Mouse (Mus musculus): ENCODE measurements around the gene Afmid.

Gene Afmid

DNA sequence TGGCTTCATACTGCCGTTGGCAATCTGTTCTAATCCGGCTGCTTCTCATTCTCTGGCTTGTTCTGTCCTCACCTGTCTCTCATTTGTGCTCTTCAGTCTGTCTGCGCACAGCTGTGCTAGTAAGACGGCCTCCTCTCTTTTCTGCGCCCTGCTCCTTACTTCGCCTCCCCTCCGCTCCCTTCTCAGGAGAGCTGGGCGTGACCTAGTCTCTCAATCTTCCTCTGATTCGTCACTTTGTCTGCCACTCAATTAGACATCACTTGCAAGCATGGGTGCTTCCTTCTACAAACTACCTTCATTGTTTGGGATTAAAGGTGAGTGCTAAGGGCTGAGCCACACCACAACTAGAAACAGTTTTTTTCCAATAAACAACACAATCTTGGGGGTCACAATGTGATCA lies 28.5 kb downstream of the Afmid start:
- DNase-seq = no peak

DNA sequence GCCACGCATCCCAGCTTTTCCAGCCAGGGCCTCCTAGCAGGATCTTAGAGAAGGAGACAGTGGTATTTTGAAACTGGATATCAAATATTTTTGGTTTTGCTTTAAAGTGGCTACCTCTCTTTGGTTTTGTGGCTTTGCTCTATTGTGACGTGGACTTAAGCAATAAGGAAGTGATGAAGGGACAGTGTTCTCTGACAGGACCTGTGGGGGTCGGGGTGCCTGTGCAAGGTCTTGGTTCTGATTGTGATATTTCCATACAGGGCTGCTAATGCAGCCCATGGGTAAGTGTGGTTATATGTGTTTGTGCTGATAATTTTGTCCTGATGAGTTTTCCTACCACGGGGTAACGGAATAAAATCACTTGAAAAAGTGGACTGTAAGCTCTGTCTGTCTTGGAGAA lies 29.6 kb downstream of the Afmid start:
- DNase-seq = no peak

DNA sequence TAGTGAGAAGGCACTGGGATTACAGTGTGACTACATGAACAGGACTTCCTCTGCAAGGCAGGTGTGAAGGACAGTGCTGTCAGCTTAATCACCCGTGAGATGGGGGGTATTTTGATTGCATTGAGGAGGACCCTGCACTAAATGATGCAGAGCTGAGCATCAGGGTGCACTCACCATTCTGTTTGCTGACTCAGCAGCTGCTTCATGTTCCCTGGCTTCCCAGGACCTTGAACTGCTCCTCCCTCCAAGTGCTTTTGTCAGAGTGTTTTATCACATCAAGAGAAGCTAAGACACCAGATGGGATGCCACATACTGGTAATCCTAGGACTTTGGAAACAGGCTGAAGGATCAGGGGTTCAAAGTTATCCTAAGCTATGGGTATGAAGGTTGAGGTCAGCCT lies 30.3 kb downstream of the Afmid start:
- no peak for DNase-seq

DNA sequence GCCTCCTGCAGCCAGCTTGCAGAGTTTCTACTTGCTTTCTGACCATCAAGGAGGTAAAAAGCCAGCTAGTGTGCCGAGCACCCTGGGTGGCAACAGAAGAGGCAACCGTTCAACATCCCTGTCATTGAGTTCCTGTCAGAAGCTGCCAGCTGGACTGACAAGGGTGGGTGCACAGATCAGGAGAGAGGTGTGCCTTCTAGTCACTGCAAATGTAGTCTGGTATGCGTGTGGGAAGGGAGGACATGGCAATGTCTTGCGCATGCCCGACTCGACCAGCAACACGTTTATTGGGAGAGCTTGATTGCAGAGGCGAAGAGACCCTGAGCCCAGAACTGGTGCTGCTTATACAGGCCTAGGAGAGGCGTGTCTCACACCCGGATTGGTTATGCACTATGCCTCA lies 31.7 kb downstream of the Afmid start:
- DNase-seq = no peak

DNA sequence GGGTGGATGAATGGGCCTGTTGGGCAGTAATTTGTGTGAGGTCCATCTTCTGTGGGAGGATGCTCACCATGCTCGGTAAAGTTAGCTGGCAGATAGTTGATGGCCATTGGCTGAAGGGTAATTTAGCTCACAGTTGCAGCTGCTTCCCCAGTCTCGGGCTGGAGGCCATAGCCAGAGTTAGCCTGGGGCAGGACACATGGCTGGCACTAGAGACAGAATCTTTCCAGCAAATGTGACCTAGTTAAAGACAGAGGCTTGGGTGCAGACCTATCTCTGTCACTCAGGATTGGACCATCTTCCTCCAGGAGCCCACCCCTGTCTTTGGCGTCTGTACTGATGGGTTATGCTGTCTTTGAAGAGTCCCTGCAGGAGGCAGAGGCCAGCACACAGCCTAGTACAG lies 32.7 kb downstream of the Afmid start:
- no peak for DNase-seq

DNA sequence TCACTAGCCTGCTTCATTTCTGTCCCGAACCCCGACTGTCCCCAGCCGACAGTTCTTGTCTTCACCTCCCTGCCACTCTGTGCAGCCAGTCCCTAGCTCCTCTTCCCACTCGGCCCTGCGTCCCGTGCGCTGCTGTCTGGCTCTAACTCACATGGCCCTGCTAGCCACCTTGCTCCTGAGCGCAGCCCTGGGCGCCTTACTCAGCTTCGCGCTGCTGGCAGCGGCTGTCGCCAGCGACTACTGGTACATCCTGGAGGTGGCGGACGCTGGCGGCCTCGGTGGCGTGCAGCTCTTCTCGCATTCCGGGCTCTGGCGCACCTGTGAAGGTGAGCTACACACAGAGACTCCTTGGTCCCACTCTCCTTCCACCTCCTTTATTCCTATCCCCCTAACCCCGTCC lies 34.9 kb downstream of the Afmid start, which contains the start of gene Tmem235:
TSS of gene Tmem235 (plus strand) at position 152 of the 400 bp plus-strand sequence.
- DNase-seq = no peak

DNA sequence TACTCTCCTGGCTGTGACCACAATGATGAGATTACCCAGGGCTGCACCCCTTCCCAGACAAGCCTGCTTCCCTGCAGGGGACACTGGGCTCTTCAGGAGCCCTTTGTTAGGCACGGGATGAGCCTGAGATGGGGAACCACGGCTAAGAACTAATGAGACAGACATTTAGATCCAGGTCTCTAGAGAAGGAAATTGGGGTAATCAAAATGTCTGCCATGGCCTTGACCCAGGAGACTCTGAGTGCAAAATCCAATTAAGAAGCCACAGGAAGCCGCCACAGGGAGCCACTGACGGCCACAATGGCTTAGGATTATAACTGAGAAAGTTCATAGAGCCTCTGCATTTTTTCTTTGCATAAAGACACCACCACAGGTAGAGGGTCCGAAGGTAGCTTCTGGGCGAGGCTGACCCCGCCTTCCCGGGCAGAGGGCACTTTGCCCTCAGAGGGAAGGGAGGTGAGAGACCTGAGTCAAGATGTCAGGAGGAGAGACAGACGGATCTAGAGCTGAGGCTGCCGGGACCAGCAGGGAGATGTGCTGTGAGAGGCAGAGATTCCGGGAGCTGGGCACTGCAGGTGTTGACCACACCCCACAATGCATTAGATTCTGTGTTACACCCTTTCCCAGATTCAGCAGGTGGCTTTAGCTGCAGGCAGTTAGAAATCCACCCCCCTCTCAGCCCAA lies 37.6 kb downstream of the Afmid start:
- DNase-seq = peak; percentile 67 to 78

DNA sequence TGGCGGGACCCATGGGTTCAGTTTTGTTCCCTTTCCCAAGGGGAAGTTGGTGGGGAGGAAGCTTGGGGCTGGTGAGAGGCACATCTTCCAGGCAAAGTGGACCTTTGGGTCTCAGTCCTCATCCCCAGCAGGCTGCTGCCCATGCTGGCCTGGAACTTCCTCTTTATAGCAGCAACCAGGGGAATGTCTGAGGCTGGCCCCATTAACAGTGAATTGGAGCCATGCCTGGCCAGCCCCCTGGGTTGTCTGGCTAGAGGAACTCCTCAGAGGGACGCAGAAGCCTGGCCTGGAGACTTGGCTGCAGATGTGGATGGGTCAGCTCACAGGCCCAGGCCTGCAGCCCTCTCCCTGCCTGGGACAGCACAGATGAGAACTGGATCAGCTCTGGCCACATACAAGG lies 39.1 kb downstream of the Afmid start:
- DNase-seq = no peak

DNA sequence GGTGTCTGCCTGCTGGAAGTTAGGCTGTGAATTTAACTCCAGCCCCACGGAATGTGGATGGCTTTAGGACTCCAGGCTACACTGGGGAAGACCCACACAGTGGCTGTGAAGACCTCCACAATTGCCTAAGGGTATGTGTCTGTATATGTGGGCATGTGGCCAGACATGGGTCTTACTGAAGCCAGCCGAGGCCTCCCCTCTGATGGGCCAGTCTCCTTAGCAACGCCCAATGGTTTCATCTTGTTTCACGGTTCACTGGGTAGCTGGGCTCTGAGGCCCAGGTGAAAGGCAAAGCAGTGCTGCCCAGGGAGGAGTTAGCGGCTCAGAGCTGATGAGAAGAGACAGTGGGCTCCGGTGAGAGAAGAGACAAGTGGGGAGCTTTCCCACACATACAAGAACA lies 40.3 kb downstream of the Afmid start:
- peak; percentile 60 to 64 for DNase-seq

DNA sequence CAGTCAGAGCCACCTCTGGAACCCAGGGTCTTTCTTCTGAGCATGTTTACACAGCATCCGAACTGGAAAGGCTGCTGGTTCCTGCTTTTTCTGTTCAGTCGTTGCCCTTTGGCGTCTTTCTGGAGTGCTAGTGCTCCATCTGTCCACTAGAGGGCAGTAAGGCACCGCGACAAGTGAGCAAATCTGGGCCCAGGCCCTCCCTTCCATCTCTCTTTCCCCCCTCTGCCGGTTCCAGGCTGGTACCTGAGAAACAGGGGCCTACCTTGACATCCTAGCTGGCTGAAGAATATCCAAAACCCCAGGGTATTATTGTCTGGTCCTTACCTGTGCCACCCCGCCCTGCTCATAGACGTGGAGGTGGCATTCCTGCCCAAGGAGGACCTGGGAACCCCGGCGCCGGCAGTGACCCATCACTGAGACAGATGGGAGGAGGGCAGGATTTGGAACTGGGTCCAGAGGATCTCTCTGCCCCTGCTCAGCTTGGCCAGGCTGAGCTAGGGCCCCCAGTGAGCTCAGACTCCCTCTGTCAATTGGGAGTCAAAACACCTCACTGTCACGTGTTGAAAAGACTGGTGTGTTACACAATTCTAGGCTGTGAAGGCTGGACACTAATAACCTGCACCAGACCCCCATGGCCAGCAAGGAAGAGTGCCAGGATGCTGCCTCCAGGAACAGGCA lies 45.1 kb downstream of the Afmid start:
- peak; percentile 74 to 80 for DNase-seq

DNA sequence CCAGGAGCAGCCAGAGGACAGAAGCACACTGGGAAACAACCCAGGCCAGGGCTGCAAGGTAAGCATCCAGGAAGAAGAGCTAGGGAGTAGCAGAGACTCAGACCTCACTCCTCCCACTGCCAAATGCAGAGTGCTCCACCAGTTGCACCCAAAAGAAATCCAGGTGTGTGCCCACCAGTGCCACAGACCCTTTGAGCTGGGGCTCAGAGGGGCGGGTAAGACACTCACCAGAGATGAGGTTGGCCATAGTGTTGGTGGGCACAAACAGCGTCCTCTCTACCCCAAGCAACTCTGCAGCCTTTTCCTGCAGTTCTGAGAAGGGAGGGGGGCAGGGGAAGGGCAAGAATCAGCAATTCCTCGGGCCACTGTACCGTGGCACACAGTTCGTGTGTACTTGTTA lies 45.7 kb downstream of the Afmid start:
- no peak for DNase-seq

DNA sequence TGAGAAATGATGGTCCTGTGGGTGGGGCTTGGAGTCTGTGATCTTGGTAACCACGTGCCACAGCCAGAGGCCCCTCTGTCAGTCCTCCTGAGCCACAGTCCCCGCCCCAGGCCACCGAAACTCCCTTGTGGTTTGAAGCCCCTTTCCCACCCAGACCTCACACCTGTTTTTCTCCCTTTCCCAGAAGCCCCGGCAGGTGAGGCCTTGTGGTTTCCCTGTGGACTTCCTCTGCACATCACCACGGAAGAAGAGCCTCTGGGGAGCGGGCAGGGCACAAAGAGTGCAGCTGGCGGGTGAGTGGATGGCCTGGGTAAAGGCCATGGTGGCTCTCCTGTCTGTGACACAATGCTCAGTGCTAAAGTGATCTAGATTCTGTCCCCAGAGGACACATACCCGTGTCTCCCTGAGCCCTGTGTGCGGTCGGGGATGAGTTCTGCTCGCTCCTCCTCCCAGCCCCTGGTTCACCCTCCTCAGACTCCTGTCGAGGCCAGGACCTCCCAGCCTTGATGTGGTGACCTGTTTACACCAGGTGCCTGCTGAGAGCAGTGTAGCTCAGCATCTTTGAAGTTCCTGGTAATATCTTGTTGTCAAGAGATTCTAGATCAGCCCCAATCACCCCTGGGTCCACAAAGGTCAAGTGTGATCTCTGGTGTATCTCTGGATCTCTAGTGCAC lies 46.3 kb downstream of the Afmid start:
- no peak for DNase-seq

DNA sequence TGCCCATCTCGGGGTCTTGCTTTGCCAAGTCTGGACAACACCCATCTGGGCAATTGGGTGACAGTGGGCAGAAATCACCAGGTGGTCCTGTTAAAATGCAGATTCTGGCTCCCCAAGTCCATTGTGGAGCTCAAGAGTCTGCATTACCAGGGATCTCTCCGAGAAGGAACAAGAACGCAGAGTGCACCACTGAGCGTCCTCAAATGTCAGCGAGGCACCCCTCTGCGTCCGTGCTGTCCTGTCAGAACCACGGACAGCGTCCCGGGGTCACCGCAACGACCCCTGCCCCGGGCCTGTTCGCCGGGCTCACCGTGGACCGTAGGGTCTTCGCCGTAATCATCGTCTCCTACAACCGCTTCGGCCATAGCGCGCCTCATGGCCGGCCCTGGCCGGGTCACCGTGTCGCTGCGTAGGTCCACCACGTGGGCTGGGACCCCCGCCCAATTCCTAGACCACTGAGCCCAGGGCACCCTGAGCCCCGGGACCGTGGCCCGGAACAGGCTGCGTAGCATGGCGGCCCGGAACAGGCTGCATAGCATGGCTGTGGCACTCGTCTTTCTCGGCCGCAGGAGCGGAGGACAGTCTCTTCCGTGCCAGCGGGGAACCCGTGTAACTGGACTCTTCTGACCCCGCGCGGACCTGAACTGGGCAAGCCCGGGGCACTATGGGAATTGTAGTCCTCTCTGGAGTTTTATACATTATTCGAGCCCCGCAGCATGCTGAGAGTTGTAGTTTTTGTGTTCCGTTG lies 47.3 kb downstream of the Afmid start, which contains the start of gene Tha1:
TSS of gene Tha1 (minus strand) at position 621 of the 748 bp plus-strand sequence.
- peak; percentile 91 to 92 for DNase-seq

DNA sequence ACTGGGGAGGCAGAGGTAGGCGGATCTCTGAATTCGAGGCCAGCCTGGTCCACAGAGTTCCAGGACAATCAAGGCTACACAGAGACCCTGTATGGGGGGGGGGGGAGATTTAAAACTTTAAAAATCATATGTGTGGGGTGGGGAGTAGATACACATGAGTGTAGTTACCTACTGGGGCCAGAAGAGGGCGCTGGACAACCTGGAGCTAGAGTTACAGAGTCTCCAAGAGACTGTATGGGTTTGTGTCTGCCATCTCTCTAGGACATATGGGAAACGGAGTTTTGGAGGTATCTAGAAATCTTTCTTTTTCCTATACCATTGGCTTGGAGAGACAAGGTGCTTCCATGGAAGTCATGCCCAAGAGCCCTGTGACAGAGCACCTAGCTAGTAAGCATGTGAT lies 48.7 kb downstream of the Afmid start:
- DNase-seq = peak in 1 of 2 experiments; percentile 48

DNA sequence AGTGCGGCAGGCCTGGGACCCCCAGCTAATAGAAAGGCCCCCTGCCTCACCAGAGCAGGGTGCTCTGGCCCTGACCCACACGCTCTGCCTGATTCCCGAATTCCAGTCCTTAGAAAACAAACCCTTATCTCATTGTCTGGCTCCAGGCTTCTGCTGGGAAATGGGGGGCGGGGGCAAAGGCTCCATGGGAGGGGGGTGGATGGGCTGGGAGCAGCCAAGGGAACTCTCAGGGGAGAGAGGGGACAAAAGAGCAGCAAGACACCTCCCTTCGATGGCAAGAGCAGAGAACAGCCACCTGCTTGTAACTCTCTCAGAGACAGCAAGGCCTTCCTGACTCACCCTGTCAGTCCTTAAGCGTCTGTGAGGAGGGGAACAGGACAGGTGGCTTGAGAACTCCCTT lies 50.0 kb downstream of the Afmid start:
- no peak for DNase-seq

DNA sequence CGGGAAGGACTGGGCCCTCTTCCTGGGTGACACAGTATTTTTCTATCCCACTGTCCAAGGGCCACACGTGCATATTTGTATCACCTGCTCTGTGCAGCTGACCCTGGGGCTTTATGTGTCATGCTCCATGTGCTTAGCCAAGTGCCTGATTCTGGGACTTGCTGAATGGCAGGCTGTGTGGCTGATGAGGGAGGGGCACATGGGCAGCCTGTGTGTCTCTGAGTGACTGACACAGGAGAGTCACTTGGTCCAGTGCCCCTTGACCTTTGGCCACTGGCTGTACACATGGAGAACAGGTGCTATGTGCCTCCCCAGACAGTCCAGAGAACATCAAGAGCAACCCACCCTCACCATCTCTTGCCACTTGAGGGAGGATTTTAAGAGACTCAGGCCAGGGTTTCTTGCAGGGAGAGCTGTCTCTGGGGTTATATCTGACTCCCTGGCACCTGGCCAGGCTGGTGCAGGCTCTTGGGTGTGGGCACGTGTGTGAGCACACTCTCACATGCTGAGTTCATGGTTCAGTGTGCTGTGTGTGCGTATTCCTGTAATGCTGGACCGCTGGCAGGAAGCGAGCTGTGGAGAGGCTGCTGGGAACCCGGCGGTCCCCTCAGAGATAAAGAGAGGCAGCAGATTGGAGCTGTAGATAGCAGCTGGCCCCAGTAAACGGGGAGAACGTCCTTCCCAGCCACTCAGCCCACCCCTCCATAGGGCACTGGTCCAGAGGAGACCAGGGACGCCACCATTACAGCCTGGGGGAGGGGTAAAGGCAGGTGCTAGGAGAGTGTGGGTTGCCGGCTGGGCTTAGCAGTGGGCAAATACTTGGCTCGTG lies 52.4 kb downstream of the Afmid start:
- DNase-seq = peak; percentile 42 to 67

DNA sequence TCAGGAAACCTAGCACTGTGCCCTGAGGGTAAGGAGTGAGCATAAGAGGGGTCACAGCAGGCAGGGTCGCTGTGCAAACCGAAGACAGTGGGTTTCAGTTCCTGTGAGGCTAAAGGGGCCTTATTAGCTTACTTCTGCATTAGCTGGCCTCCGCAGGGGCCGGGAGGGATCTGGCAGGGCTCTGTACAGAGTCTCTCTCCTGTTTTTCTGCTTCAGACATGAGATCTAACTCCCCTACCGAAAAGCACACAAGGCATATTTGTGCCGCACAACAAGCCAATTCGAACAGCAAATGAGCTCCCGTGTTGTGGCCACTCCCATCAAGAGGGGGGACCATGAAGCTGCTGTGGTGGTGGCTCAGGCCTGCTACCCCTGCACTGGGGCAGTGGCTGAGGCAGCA lies 53.2 kb downstream of the Afmid start:
- DNase-seq = no peak

DNA sequence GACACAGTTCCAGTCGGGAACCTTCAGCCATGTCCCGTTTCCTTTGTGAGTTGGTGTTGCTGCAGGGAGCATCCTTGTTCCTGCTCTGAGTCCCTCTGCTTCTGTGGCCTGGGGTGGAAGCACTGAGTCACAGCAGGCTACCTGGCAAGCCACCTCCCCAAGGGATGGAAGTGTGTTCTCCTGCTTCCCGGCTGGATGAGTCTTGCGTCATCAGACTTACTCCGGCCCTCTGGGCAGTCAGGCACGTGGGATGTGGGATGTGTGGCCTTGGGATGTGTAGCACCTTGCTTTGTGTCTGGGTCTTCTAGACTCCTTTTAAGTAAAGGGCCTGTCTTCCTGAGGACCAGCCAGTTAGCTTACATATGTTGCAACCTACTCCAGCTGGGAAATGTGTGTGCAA lies 54.0 kb downstream of the Afmid start:
- no peak for DNase-seq

DNA sequence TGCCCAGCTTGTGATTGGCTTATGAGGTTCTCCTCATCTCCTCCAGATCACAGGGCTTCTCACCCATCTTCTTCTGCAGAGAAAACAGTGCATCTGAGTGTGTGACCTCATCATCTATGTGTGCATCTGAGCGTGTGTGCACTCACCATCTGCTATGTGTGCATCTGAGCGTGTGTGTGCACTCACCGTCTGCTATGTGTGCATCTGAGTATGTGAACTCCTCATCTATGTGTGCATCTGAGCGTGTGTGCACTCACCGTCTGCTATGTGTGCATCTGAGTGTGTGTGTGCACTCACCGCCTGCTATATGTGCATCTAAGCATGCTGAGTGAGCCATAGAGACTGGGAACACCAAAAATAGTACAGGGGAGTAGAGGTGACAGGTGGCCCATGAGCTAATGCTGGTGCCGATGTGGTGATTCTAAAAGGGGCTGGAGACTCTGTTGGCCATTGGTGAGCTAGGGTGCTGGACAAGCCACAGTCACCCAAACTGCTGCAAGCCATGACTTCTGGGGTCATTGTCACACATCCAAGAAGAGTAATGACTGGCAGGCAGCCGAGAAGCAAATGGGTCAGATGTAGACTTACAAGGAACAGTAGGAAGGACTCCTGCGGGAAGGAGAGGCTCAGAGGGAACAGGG lies 54.7 kb downstream of the Afmid start:
- DNase-seq = no peak

DNA sequence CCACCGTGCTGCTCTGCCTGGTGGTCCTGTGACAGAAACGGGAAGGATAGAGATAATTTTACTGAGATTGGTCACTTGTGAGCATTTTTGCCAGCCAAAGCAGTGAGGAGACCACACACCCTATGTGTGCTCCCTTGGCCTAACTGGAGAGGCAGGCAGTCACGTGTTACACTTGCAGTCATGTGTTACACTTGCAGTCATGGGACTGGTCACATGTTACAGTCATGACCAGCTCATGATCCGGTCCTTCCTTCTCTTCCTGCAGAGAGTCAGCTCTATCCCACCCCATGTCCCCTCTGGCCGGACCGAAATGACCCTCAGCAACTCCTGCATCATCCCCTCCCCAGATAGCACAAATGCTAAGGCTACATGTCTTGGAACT lies 55.2 kb downstream of the Afmid start:
- DNase-seq = no peak

DNA sequence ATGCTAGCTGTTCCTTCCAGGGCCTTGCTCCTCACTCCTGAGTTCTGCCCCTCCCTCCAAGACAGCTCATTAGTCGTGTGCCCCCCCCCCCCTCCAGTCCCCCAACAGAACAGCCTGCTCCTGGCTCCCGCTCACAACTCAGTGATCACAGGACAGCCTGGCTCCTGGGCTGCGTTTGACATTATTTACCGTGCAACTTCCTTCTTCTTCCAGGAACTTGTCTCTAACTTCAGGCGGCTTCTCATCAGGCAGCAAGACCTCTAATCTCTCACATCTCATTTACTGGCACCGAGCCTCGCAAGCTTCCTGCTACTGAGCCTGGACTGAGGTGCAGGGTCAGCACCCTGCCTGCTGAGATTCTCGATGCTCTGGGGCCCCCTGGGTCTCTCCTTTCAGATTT lies 56.1 kb downstream of the Afmid start:
- peak; percentile 79 to 83 for DNase-seq

DNA sequence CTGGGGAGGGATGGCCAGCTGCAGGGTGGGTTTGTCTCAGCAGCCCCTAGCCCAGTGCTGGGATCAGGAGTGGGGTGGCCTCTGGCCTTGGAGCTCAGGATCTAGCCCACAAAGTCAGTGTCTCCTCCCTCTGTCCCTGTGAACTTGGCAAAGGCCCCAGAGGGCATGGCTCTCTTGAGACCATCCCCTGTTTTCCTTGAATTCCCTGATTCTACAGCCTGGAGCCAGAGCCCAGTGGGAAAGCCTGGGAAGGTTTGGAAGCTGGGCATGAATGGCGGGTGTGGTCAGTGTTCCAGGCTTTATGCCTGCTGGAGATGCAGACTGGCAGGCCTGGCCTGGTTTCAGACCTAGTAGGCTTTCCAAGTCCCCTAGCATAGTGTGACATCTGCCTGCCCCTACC lies 56.5 kb downstream of the Afmid start:
- DNase-seq = peak; percentile 51 to 60
